Mouse (Mus musculus) CH12.LX (cell line): ENCODE results near the gene Dbt. TPM values are rescaled to one million over a fixed set of nuclear protein-coding genes. Genes with fewer than 3 reads are reported as not detected.

ENCODE experiments used
- DNase-seq: peaks from one replicate; pipeline ENCODE4 v3.0.0-alpha.2; 2013; ENCODE audit errors: extremely low read depth
- H3K27ac ChIP-seq: 2 replicates; pipeline ENCODE4 v1.5.1; 2012; ENCODE audit warnings: low read depth, mild to moderate bottlenecking, control low read depth, moderate library complexity; ENCODE audit not compliant: insufficient read depth
- H3K27me3 ChIP-seq: replicated peaks from 2 replicates; pipeline ENCODE3; 2012; ENCODE audit warnings: inconsistent platforms
- H3K36me3 ChIP-seq, 2 experiments: replicated peaks in 1 of 2; 2 replicates each; pipeline versions ENCODE3 to v1.6.1; 2012; ENCODE audit warnings: inconsistent platforms in 1 of 2, low read length in 1 of 2, mild to moderate bottlenecking in 1 of 2, mixed read lengths in 1 of 2, moderate library complexity in 1 of 2; ENCODE audit not compliant: control insufficient read depth in 1 of 2, insufficient read depth in 1 of 2
- H3K4me1 ChIP-seq, 2 experiments: 2 replicates each; pipeline ENCODE4 v1.6.1; 2012; ENCODE audit warnings: inconsistent platforms in 1 of 2, moderate library complexity in 1 of 2; ENCODE audit not compliant: insufficient read depth in 2 of 2, control insufficient read depth in 1 of 2
- H3K4me2 ChIP-seq: 2 replicates; pipeline ENCODE4 v1.6.1; 2012; ENCODE audit warnings: low read depth, mild to moderate bottlenecking, control low read depth; ENCODE audit not compliant: poor library complexity, insufficient read depth, severe bottlenecking
- H3K4me3 ChIP-seq, 3 experiments: fragments of 150-350 bp in 1 of 3; sonication (generic) in 1 of 3; replicated peaks in 1 of 3; 2 replicates each; pipeline versions ENCODE3 to v1.5.1; 2011 to 2012; ENCODE audit warnings: low read depth in 2 of 3, low read length in 2 of 3, mild to moderate bottlenecking in 2 of 3, moderate library complexity in 2 of 3, control low read depth in 1 of 3, improper control_type of control experiment in 1 of 3, inconsistent platforms in 1 of 3, mixed read lengths in 1 of 3; ENCODE audit not compliant: poor library complexity in 1 of 3
- H3K79me2 ChIP-seq: replicated peaks from 2 replicates; pipeline ENCODE4 v1.6.1; 2012; ENCODE audit warnings: mild to moderate bottlenecking, moderate library complexity; ENCODE audit not compliant: control insufficient read depth, poor library complexity, insufficient read depth, severe bottlenecking; ENCODE audit errors: extremely low read depth
- H3K9ac ChIP-seq: 2 replicates; pipeline ENCODE4 v1.6.1; 2012; ENCODE audit warnings: low read depth, mild to moderate bottlenecking, control low read depth, moderate library complexity; ENCODE audit not compliant: insufficient read depth
- H3K9me3 ChIP-seq: replicated peaks from 2 replicates; pipeline ENCODE3; 2012; ENCODE audit warnings: low read length, inconsistent platforms, mixed read lengths
- BHLHE40 ChIP-seq: IDR thresholded peaks from 2 replicates; pipeline ENCODE4 v1.6.1; 2011; ENCODE audit warnings: mild to moderate bottlenecking, low read depth, low read length, improper control_type of control experiment
- CHD2 ChIP-seq: IDR thresholded peaks from 2 replicates; pipeline ENCODE4 v1.6.1; 2011; ENCODE audit warnings: low read length, improper control_type of control experiment
- E2F4 ChIP-seq: IDR thresholded peaks from 2 replicates; pipeline ENCODE4 v1.6.1; 2011; ENCODE audit warnings: low read depth, low read length, improper control_type of control experiment; ENCODE audit not compliant: insufficient replicate concordance
- ETS1 ChIP-seq: conservative IDR thresholded peaks from 2 replicates; pipeline ENCODE4 v1.6.1; 2012; ENCODE audit warnings: low read depth, mild to moderate bottlenecking, inconsistent platforms, low read length, improper control_type of control experiment, moderate library complexity
- IRF4 ChIP-seq: IDR thresholded peaks from 2 replicates; pipeline ENCODE4 v1.6.1; 2014; ENCODE audit warnings: low read depth, mild to moderate bottlenecking, inconsistent platforms, low read length, improper control_type of control experiment
- KAT2A ChIP-seq: IDR thresholded peaks from 2 replicates; pipeline ENCODE4 v1.6.1; 2012; ENCODE audit warnings: low read length, improper control_type of control experiment, inconsistent platforms; ENCODE audit not compliant: insufficient replicate concordance
- MAX ChIP-seq: IDR thresholded peaks from 2 replicates; pipeline ENCODE4 v1.6.1; 2011; ENCODE audit warnings: low read length, improper control_type of control experiment
- MAZ ChIP-seq: IDR thresholded peaks from 2 replicates; pipeline ENCODE4 v1.6.1; 2012; ENCODE audit warnings: low read depth, mild to moderate bottlenecking, inconsistent platforms, low read length, improper control_type of control experiment, moderate library complexity
- NELFE ChIP-seq: IDR thresholded peaks from 2 replicates; pipeline ENCODE4 v1.6.1; 2011; ENCODE audit warnings: low read depth, low read length, improper control_type of control experiment
- NRF1 ChIP-seq: IDR thresholded peaks from 2 replicates; pipeline ENCODE4 v1.6.1; 2014; ENCODE audit warnings: low read depth, mild to moderate bottlenecking, inconsistent platforms, low read length, improper control_type of control experiment, moderate library complexity
- PAX5 ChIP-seq: IDR thresholded peaks from 2 replicates; pipeline ENCODE4 v1.6.1; 2012; ENCODE audit warnings: low read length, inconsistent platforms, mixed read lengths
- POLR2AphosphoS2 ChIP-seq: IDR thresholded peaks from 2 replicates; pipeline ENCODE4 v1.6.1; 2011; ENCODE audit warnings: low read depth, low read length, improper control_type of control experiment
- RAD21 ChIP-seq: IDR thresholded peaks from 2 replicates; pipeline ENCODE4 v1.6.1; 2011; ENCODE audit warnings: low read depth, mild to moderate bottlenecking, low read length, improper control_type of control experiment, moderate library complexity
- RCOR1 ChIP-seq: conservative IDR thresholded peaks from 2 replicates; pipeline ENCODE4 v1.6.1; 2012; ENCODE audit warnings: low read depth, mild to moderate bottlenecking, inconsistent platforms, low read length, improper control_type of control experiment
- SMC3 ChIP-seq: IDR thresholded peaks from 2 replicates; pipeline ENCODE4 v1.6.1; 2011; ENCODE audit warnings: low read depth, low read length, improper control_type of control experiment
- TBP ChIP-seq: conservative IDR thresholded peaks from 2 replicates; pipeline ENCODE4 v1.6.1; 2011; ENCODE audit warnings: low read depth, low read length, improper control_type of control experiment
- UBTF ChIP-seq: IDR thresholded peaks from 2 replicates; pipeline ENCODE4 v1.6.1; 2012; ENCODE audit warnings: low read depth, mild to moderate bottlenecking, inconsistent platforms, low read length, improper control_type of control experiment, moderate library complexity
- USF1 ChIP-seq: IDR thresholded peaks from 2 replicates; pipeline ENCODE4 v1.6.1; 2014; ENCODE audit warnings: low read depth, mild to moderate bottlenecking, inconsistent platforms, low read length, improper control_type of control experiment
- USF2 ChIP-seq: conservative IDR thresholded peaks from 2 replicates; pipeline ENCODE4 v1.6.1; 2011; ENCODE audit warnings: low read depth, low read length, improper control_type of control experiment
- ZKSCAN1 ChIP-seq: IDR thresholded peaks from 2 replicates; pipeline ENCODE4 v1.6.1; 2012; ENCODE audit warnings: low read depth, inconsistent platforms, low read length, improper control_type of control experiment, borderline replicate concordance
- ZNF384 ChIP-seq: IDR thresholded peaks from 2 replicates; pipeline ENCODE4 v1.6.1; 2012; ENCODE audit warnings: low read depth, low read length, improper control_type of control experiment, inconsistent platforms
- dilution Hi-C: fragments of 300-500 bp; cut with MboI; formaldehyde crosslinking; loops from 2 replicates; pipeline ENCODE4 v1.14.3; 2020; ENCODE audit warnings: low sequenced_read_pairs; ENCODE audit not compliant: extremely low pct_unique_long_range_greater_than_20kb, extremely low pct_ligation_motif_present
- in situ Hi-C: fragments of 300-500 bp; cut with MboI; formaldehyde crosslinking; loops from 3 replicates; pipeline ENCODE4 v1.14.3; 2019; ENCODE audit warnings: low sequenced_read_pairs, low pct_ligation_motif_present, low pct_unique_long_range_greater_than_20kb, mixed read lengths
- polyA plus RNA-seq: library from polyadenylated mRNA; unstranded; fragments of >175 nt; gene quantifications from 2 replicates; pipeline ENCODE4 v1.2.1, GENCODE M21; 2012; ENCODE audit warnings: low read depth; ENCODE audit not compliant: insufficient read length
- total RNA-seq, 2 experiments: library from RNA; depleted of rRNA; stranded (reverse); fragments of 300-350 nt in 1 of 2; fragments of >200 nt in 1 of 2; gene quantifications; 2 replicates each; pipeline ENCODE4 v1.2.3; 2012 to 2014

Dbt gene
- total and polyA plus RNA-seq, 3 experiments, result 11.2 to 21.3 (median 20.4) TPM

DNA sequence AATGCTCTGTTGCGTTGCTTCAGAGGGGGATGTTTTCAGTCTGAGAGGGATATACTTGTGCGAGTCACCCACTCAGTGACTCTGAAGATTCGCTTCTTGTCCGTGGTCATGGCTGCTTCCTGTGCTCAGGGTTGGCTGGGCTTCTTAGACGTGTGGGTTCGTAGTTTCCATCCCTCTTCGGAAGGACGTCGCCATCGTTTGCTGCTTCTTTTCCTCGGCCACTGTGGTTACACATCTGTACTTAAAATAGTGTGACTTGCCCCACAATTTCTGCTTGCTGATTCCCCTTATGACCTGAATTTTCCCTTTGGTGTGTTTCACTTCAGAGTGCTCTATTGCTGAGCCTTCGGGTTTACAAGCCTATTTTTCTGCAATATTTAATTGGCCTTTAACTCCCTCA, 47.2 kb upstream of the Dbt start (continued):
- TF ChIP-seq POLR2AphosphoS2 (no peak), TBP (no peak), SMC3 (peak; percentile 42), UBTF (0 out of 2 replicates have a peak, but pooled peaks have one; percentile 35), IRF4 (peak; percentile 93), NELFE (no peak), ZKSCAN1 (no peak), RAD21 (no peak; the same call in none of the 2 replicates), USF2 (no peak), MAZ (0 out of 2 replicates have a peak, but pooled peaks have one; percentile 49), CHD2 (peak; percentile 82)

GRCm38 (mm10) chr3:116474602-116475001, 38.3 kb upstream of the Dbt start:
- Histone ChIP-seq H3K4me2 (no peak overlapping the region), H3K4me3 (no peak overlapping the region)
- in situ Hi-C loops, result no loop called here

DNA sequence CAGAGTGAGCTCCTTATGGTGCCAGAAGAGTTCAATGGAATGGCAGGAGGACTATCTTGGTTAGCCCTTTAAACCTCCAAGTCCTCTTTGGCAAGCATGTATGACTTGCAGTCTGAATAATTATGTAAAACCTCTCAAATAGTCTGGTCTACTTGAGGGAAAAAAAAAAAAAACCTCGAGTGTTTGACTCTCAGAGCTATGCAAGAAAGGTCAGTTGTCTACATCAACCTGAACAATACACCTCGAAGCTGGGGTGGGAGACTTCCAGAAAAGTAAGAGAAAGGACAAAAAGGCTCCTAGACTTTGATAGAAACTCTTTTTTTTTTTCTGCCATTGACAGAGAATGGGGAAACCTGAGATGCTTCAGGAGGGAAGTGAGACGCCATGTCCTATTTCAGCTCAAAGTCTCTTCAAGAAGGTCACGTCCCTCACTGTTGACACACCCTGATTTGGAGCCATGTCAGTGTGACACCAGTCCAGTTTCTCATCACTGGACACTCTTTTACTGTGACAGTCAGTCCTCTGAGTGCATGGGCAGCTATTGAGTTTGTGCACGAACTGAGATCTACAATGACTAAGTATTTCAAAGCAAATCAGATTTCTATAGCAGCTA, 36.1 kb upstream of the Dbt start:
- dilution Hi-C loops, result no loop called here
- Histone ChIP-seq H3K79me2 (no peaks in the 10 kb centered on the region), H3K4me1 (peaks cover 12 to 19% of the 10 kb centered on the region in 2 experiments), H3K36me3 (no peaks in the 10 kb centered on the region), H3K27me3 (no peaks in the 10 kb centered on the region), H3K9ac (no peak overlapping the region), H3K4me2 (no peak overlapping the region; the same call in 1 of the 2 replicates), H3K9me3 (no peaks in the 10 kb centered on the region), H3K4me3 (no peak overlapping the region), H3K27ac (no peak overlapping the region)
- TF ChIP-seq MAX (no peak), E2F4 (no peak), TBP (0 out of 2 replicates have a peak, but pooled peaks have one; percentile 22), USF2 (no peak), NRF1 (no peak), USF1 (no peak), PAX5 (no peak), ZNF384 (peak; percentile 90), RCOR1 (no peak), KAT2A (no peak)
- in situ Hi-C loops, result no loop called here
- peak; percentile 22 for DNase-seq

More at GRCm38 (mm10) chr3:116474602-116475001, 38.3 kb upstream of the Dbt start:
- TF ChIP-seq ETS1, result 0 out of 2 replicates have a peak, but pooled peaks have one; percentile 13
- TF ChIP-seq BHLHE40, result no peak
- TF ChIP-seq, all 38 proteins: peak for 1
- H3K9me3 ChIP-seq, result no peaks in the 10 kb centered on the region
- dilution Hi-C loops, result no loop called here
- peaks cover 12 to 19% of the 10 kb centered on the region in 2 experiments for H3K4me1 ChIP-seq
- H3K9ac ChIP-seq, result no peak overlapping the region
- no peak overlapping the region for H3K27ac ChIP-seq
- DNase-seq, result peak; percentile 41
- no peaks in the 10 kb centered on the region for H3K27me3 ChIP-seq
- no peaks in the 10 kb centered on the region for H3K79me2 ChIP-seq
- no peaks in the 10 kb centered on the region for H3K36me3 ChIP-seq
